Mouse (Mus musculus): ENCODE measurements around the gene Zcchc4.

Zcchc4 gene

DNA sequence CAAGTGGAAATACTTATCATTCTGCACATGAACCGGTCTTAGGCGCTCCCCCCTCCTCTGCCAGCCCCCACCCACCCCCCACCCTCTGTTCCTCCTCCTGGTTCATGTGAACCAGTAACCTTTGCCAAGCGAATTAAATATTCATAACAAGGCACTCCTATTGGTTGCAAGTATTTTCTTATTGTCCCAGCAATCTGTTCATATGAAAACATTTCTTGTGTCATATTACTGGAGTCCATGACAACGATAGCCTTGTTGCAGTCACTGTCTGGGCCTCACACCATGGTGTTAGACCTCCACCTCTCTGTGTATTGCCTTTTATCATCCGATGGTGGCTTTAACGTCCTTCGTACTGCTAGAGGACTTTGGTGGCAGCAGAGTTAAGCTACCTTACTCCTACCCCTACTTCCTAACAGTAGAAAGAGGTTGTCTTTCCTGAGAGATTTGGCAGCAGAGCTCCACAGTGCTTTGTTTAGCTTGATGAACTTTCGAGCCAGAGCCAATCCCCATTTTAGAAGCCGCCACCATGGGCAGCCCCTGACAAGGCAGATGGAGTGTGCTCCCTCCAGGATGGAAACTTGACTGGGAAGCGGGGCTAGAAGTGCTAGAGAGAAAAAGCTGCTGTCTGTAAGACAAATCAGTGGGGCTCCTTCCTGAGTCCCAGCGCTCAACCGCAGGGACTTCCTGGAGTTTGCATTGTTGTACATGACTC lies 24.2 kb downstream of the Zcchc4 start:
- DNase-seq, result no peak

DNA sequence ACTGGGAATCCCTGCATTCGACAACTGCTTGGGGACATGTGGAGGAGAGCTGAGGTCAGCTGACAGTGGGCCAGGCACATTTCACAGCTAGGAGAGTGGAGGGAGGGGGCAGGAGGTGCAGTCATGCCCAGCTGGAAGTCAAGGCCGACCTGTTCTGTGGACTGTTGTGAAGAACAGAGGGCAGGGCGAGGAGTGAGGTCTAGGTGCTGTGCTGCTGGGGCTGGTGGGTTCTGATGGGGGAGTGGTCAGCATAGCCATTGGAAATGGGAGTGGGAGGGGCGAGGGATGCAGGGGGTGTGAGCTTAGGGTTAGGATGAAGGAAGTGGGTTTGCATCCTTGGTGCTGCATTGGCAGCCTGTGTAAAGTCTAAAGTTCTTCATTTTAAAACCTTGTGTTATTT lies 30.6 kb downstream of the Zcchc4 start:
- DNase-seq, result no peak

DNA sequence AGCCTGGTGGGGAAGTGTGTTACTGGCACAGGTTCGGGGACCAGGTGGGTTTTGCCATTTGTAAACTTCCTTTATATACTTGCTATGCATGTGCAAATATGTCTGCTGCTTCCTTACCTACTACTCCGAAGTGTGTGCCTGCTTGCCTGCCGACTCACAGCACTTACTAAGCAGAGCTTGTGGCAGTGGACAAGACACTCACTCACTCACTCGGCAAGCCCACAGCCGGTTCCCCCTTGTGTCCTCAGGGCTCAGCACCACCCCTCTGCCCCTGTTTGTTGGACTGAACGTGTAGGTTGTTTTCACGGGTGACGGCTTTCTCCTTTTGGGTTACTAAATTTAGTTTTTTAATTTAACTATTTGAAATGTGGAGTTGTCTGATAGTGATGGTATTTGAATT lies 31.1 kb downstream of the Zcchc4 start:
- no peak for DNase-seq

GRCm38 (mm10) chr5:52807030-52807429 lies 31.8 kb downstream of the Zcchc4 start:
- DNase-seq, result no peak

GRCm38 (mm10) chr5:52810446-52810845 lies 35.2 kb downstream of the Zcchc4 start:
- no peak for DNase-seq

DNA sequence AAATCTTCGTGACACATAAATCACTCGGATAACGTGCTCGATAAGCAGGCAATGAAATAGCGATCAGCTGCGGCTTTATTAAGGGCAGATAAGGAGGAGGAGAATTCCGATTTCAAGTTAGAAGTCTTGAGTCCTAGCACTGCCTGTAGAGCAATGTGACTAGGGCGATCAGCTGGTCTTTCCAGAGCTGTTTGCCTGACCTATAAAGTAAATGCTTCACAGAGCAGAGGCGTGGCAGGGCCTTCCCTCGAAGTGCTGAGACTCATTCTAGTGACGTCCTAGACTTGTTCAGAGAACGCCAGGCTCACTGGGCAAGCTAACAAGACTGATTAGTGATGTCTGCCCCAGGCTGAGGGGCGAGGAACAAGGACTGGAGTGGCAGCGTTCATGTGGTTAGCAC lies 35.8 kb downstream of the Zcchc4 start:
- no peak for DNase-seq

GRCm38 (mm10) chr5:52812456-52812855 lies 37.2 kb downstream of the Zcchc4 start:
- no peak for DNase-seq

DNA sequence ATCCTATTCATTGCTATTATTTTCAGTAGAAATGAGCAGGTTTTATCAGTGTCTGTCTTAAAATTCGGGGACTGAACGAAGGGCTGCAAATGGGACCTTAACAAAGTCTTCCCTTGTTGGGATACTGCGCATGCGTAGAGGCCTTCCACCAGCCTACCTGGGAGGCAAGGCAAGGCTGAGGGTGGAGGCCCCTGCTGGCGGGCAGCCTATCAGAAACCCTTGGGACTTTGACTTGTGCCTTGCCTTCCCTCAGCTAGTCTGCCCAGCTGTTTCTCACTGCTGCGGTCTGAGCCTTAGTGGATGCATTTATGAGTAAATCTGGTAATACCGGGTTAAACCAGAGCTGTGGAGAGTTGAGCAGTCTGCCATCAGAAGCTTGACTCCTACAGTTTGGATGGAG lies 38.1 kb downstream of the Zcchc4 start:
- DNase-seq, result no peak

DNA sequence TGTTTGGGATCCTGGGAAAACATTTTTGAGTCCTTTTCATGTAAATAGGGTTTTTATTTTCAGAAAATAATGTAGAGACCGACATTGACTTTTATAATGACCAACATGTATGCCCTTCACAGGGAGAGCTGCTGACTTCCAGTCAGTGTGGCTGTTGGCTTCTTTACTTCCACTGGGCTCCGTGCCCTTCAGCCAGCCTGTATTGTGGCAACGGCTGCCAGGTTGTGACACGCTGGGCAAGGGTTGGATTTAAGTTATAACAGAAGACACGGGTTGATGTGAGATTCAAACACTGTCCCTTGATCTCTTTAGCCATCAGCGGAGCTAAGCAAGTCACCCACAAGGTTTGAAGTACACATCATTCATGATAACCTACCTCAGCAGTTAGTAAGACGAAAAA lies 43.5 kb downstream of the Zcchc4 start:
- no peak for DNase-seq

GRCm38 (mm10) chr5:52821691-52822090 lies 46.5 kb downstream of the Zcchc4 start:
- DNase-seq, result peak; percentile 49

- no peak for DNase-seq
Observed at GRCm38 (mm10) chr5:52827923-52828322, 52.7 kb downstream of the Zcchc4 start.

GRCm38 (mm10) chr5:52833005-52833404 lies 57.8 kb downstream of the Zcchc4 start:
- peak; percentile 12 for DNase-seq

GRCm38 (mm10) chr5:52833761-52834274 lies 58.6 kb downstream of the Zcchc4 start, which contains the start of gene Anapc4:
Anapc4 (plus strand) TSS chr5:52834012.
- DNase-seq, result peak; percentile 99

- no peak for DNase-seq
Observed at GRCm38 (mm10) chr5:52834386-52834785, 59.2 kb downstream of the Zcchc4 start.

- no peak for DNase-seq
Observed at GRCm38 (mm10) chr5:52844319-52844718, 69.1 kb downstream of the Zcchc4 start.

DNA sequence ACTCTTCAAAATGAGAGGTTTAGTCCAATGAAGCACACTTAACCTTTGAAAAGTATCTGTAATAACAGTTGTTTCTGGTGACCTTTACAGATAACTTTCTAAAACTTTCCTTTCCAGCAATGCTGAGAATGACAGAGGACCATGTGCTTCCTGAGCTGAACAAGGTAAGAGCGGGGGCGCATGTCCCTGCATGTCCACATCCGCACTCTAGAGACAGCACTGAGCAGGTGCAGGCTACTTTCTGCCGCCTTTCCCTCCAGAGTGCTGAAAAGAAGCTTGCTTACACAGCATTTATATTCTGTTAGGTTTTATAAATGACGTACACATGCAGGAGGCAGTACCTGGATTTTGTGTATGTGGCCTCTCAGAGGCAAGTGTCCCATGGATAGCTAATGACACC lies 80.5 kb downstream of the Zcchc4 start:
- no peak for DNase-seq

GRCm38 (mm10) chr5:52864446-52864845 lies 89.2 kb downstream of the Zcchc4 start:
- DNase-seq, result no peak

- no peak for DNase-seq
Observed at GRCm38 (mm10) chr5:52865825-52866224, 90.6 kb downstream of the Zcchc4 start.

- no peak for DNase-seq
Observed at GRCm38 (mm10) chr5:52866361-52867155, 91.3 kb downstream of the Zcchc4 start.

DNA sequence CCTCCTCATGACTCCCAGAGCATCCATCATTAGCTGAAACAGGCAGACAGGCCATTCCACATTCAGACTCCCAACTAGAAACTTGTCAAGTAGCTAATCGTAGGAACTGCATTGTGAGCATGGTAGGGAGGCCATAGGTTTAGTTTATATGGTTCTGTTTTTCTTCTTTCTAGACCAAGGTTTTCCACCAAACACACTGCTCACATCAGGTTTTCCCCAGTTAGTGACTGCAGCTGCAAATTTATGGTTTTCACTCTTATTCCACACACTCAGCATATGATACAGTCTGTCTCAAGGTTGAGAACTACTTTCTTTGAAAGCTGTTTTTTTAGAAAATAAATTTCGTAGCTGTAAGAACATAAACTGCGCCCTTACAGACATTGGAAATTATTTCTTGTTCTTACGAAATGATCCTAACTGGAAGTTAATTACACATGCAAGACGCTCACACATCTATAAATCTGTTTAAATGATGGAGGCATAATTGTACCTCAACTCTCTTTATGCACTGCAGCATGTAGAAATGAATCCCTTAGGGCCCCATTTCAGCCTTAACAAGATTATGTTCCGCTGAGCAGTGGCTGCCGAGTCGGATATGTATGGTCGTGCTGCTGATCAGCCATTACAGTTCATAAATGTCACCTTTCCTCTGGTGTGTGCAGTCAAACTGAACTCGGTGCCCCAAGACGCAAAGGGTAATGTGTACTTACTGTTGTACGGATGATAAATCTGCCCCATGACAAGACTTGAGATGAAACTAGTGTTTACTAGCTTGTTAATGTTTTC lies 93.9 kb downstream of the Zcchc4 start:
- no peak for DNase-seq

GRCm38 (mm10) chr5:52871461-52871860 lies 96.3 kb downstream of the Zcchc4 start:
- no peak for DNase-seq

DNA sequence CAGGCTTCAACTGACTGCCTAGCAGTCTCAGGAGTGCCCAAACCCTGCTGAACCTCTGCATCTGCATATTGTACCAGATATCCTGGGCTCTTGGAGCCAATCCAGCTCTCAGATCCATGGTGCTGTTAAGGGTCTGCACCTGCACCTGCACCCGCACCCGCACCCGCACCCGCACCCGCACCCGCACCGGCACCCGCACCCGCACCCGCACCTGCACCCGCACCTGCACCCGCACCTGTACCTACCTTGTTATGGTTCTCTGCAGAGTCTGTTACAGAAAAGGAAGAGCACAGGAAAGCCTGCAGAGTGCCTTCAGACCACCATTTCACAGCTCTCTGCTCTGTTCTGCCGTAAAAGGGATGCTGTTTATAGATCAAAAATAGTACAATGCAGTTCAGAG lies 96.8 kb downstream of the Zcchc4 start:
- DNase-seq, result no peak

Data from right cerebral cortex, postnatal 4 days (tissue).